Mouse (Mus musculus) G1E (cell line): ENCODE measurements around the gene Ppp1r12b.

Source experiments
- CTCF ChIP-seq: IDR thresholded peaks from 2 replicates; pipeline ENCODE4 v1.5.1; 2012; ENCODE audit warnings: low read depth, low read length, inconsistent platforms, mixed read lengths
- GATA2 ChIP-seq: IDR thresholded peaks from 2 replicates; pipeline ENCODE4 v1.6.1; 2012; ENCODE audit warnings: low read depth, low read length, inconsistent platforms, borderline replicate concordance
- TAL1 ChIP-seq: conservative IDR thresholded peaks from 2 replicates; pipeline ENCODE4 v1.6.1; 2012; ENCODE audit warnings: low read depth, low read length, inconsistent platforms, mixed read lengths

DNA sequence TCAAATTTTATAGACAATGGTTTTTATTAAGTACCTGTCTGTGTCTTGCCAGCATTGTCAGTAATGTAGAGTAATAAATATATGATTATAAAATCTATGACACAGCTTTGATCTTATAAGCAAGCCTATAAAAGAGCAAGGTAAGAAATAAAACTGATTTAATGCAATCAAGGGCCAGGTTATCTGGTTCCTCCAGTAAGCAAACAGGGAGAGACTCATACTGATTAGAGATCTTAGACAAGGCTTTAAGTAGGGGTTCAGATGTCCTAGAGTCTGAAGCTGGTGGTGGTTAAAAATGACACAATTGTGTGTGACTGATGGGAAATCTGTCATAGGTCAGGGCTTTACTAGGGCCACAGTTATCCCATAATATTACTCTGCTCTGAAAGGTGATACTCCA is 164.3 kb downstream of the Ppp1r12b start:
- TF ChIP-seq CTCF (no peak), TAL1 (no peak), GATA2 (no peak)
